Mouse (Mus musculus): ENCODE results near the gene Olfr1313. TPM values are rescaled to one million over a fixed set of nuclear protein-coding genes. Genes with fewer than 3 reads are reported as not detected.
"Not testable (repeated sequence)": the region's sequence is repeated elsewhere in the genome, so short reads cannot be mapped to it uniquely, and the experiment has no call there.

Olfr1313 gene
- polyA plus RNA-seq (2015; fragmentation: Nextera tagmentation; extraction: Ambion mirVana), result not detected in 2 replicates

- no peak within 1 kb of the TSS for H3K27ac ChIP-seq
- H3K4me2 ChIP-seq, result no peak within 1 kb of the TSS
- H3K9me3 ChIP-seq (replicated peaks), result no peaks in the 10 kb centered on the region
- H3K27me3 ChIP-seq, result no peaks in the 10 kb centered on the region
- H3K36me3 ChIP-seq, result no peaks in the 10 kb centered on the region
- no peaks in the 10 kb centered on the region for H3K4me1 ChIP-seq (replicated peaks)
- no peak for DNase-seq
- no peak within 1 kb of the TSS for H3K9ac ChIP-seq
- no peak for ATAC-seq (ENCODE audit: low read depth)
- no peak within 1 kb of the TSS for H3K4me3 ChIP-seq (replicated peaks)
Measured at GRCm38 (mm10) chr2:112077743-112078142, at the start of gene Olfr1313. TSS of gene Olfr1313 (minus strand) at chr2:112077843.

DNA sequence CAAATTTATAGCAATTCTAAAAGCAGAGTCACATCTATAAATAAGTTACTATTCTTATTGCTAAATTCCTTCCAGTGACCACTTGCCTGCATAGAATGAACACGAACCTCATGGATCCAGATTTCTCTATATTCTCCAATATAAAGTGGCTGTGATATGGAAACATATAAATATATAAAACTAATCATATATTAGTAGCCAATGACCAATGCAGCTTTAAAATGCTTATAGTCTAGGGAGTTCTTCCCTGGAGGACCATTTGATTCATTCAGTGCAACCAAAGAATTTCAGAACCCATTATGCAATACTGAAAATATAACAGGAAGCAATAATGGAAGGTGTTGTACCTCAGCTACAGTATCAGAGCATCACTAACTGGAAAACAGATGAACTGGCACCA, 37.7 kb upstream of the Olfr1313 start, which contains the start of gene Olfr1315-ps1:
Gene Olfr1315-ps1 (minus strand): TSS at position 101 of the 400 bp plus-strand sequence.
- H3K4me2 ChIP-seq, result no peak within 1 kb of the TSS
- no peak within 1 kb of the TSS for H3K9ac ChIP-seq
- no peak within 1 kb of the TSS for H3K4me3 ChIP-seq (replicated peaks)
- H3K27ac ChIP-seq, result no peak within 1 kb of the TSS
- no peaks in the 10 kb centered on the region for H3K27me3 ChIP-seq
- no peaks in the 10 kb centered on the region for H3K9me3 ChIP-seq (replicated peaks)
- no peak for DNase-seq
- H3K36me3 ChIP-seq, result no peaks in the 10 kb centered on the region
- 42% methylated on average over 1 of the region's 1 CpGs for WGBS (ENCODE audit: insufficient replicate concordance)
- H3K4me1 ChIP-seq (replicated peaks), result no peaks in the 10 kb centered on the region
- no peak for ATAC-seq (ENCODE audit: low read depth)

DNA sequence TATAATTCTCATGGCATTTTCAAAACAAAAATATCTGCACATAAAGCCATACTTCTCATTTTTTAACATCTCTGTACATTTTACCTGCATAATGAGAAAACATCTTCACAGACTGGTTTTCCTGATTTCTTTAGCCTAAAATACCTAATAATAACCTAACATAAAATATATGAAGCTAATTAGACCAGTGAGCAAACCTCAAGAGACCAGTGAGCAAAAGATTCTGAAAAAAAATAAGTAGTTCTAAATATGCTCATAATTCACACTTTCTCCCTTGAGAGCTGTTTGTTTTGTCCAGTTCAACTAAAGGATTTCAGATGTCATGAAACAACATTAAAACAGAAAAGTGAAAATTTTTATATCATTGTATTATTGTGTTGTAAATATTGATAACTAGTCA, 19.0 kb upstream of the Olfr1313 start, which contains the start of gene Olfr1314:
Gene Olfr1314 (minus strand): TSS at position 101 of the 400 bp plus-strand sequence.
- H3K9ac ChIP-seq, result no peak within 1 kb of the TSS
- no peak within 1 kb of the TSS for H3K27ac ChIP-seq
- no peaks in the 10 kb centered on the region for H3K9me3 ChIP-seq (replicated peaks)
- no peaks in the 10 kb centered on the region for H3K4me1 ChIP-seq (replicated peaks)
- no peaks in the 10 kb centered on the region for H3K36me3 ChIP-seq
- ATAC-seq (ENCODE audit: low read depth), result no peak
- no peak within 1 kb of the TSS for H3K4me2 ChIP-seq
- no peak within 1 kb of the TSS for H3K4me3 ChIP-seq (replicated peaks)
- DNase-seq, result no peak
- H3K27me3 ChIP-seq, result no peaks in the 10 kb centered on the region

- Histone ChIP-seq H3K4me2 (no peak within 1 kb of the TSS), H3K36me3 (no peaks in the 10 kb centered on the region), H3K27me3 (no peaks in the 10 kb centered on the region), H3K27ac (no peak within 1 kb of the TSS), H3K4me1 (replicated peaks) (no peaks in the 10 kb centered on the region), H3K9me3 (replicated peaks) (no peaks in the 10 kb centered on the region), H3K9ac (no peak within 1 kb of the TSS), H3K4me3 (replicated peaks) (no peak within 1 kb of the TSS)
- ATAC-seq (ENCODE audit: low read depth), result no peak
- 15% methylated on average over 1 of the region's 1 CpGs for WGBS (ENCODE audit: insufficient replicate concordance)
- DNase-seq, result no peak
Measured at GRCm38 (mm10) chr2:112050138-112050537, 27.5 kb downstream of the Olfr1313 start, which contains the start of gene Olfr1312. TSS of gene Olfr1312 (minus strand) at chr2:112050238.

DNA sequence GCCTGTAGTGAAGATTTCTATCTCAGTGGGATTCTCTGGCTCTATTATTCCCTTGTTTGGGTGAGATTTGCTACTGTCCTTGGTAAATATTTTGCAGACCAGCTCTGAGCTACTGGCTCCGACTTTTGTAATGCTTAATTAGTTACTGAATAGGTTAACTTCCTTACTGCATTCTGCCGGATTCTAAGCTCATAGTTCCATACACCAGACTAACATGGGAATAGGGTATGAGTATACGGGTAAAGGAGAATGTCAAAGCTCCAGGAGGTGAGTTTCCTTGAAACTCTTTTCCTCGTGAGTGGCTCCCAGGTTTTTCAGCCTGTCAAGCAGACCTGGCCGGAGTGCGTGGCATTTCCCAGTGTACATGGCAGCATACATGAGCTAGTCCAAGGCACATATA, 50.7 kb downstream of the Olfr1313 start:
- H3K4me1 ChIP-seq (replicated peaks); H3K9me3 ChIP-seq (replicated peaks); H3K9ac ChIP-seq; ATAC-seq (ENCODE audit: low read depth); H3K4me2 ChIP-seq; H3K36me3 ChIP-seq; DNase-seq; H3K4me3 ChIP-seq (replicated peaks); H3K27me3 ChIP-seq; H3K27ac ChIP-seq: not testable (repeated sequence)
- 39% methylated on average over 6 of the region's 6 CpGs for WGBS (ENCODE audit: insufficient replicate concordance)

DNA sequence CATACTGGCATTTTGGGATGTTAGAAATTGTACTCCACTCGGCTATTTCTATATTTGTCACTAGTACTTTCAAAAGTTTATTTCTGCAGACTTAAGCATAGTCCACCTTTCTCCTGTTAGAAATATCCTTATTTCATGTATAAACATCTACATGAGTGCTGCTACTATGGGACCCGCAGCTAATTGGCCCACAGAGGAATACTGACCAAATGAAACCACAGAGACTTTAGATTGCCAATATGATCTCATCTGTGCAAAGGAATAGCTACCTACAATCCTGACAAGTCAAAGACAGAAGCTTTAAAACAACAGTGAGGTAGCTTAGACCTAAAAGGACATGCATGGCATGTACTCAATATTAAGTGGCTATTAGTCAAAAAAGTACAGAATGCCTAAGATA, 53.3 kb downstream of the Olfr1313 start, which contains the start of gene Olfr1311:
Gene Olfr1311 (minus strand): TSS at position 101 of the 400 bp plus-strand sequence.
- H3K9ac ChIP-seq, result no peak within 1 kb of the TSS
- no peak within 1 kb of the TSS for H3K4me3 ChIP-seq (replicated peaks)
- ATAC-seq (ENCODE audit: low read depth) (no peak), DNase-seq (no peak)
- 61% methylated on average over 2 of the region's 2 CpGs for WGBS (ENCODE audit: insufficient replicate concordance)
- no peaks in the 10 kb centered on the region for H3K4me1 ChIP-seq (replicated peaks)
- no peak within 1 kb of the TSS for H3K27ac ChIP-seq
- H3K27me3 ChIP-seq, result no peaks in the 10 kb centered on the region
- H3K4me2 ChIP-seq, result no peak within 1 kb of the TSS
- no peaks in the 10 kb centered on the region for H3K36me3 ChIP-seq
- H3K9me3 ChIP-seq (replicated peaks), result no peaks in the 10 kb centered on the region

Other genes with a start within 250 kb of the Olfr1313 start
- not detected in 2 replicates for gene Olfr1305, start 200.7 kb downstream of the Olfr1313 start, polyA plus RNA-seq (2015; fragmentation: Nextera tagmentation; extraction: Ambion mirVana)
- gene Olfr1306, start 161.6 kb downstream of the Olfr1313 start, polyA plus RNA-seq (2015; fragmentation: Nextera tagmentation; extraction: Ambion mirVana), result not detected in 2 replicates
- gene Olfr1307, start 128.4 kb downstream of the Olfr1313 start, polyA plus RNA-seq (2015; fragmentation: Nextera tagmentation; extraction: Ambion mirVana), result not detected in 2 replicates
- not detected in 2 replicates for gene Olfr1308, start 112.9 kb downstream of the Olfr1313 start, polyA plus RNA-seq (2015; fragmentation: Nextera tagmentation; extraction: Ambion mirVana)
- gene Olfr1309, start 87.6 kb downstream of the Olfr1313 start, polyA plus RNA-seq (2015; fragmentation: Nextera tagmentation; extraction: Ambion mirVana), result not detected in 2 replicates
- not detected in 2 replicates for gene Olfr1310, start 65.1 kb downstream of the Olfr1313 start, polyA plus RNA-seq (2015; fragmentation: Nextera tagmentation; extraction: Ambion mirVana)
- gene Olfr1311, start 53.4 kb downstream of the Olfr1313 start, polyA plus RNA-seq (2015; fragmentation: Nextera tagmentation; extraction: Ambion mirVana), result not detected in 2 replicates
- gene Olfr1312, start 27.6 kb downstream of the Olfr1313 start, polyA plus RNA-seq (2015; fragmentation: Nextera tagmentation; extraction: Ambion mirVana), result not detected in 2 replicates
- gene Olfr1314, start 18.9 kb upstream of the Olfr1313 start, polyA plus RNA-seq (2015; fragmentation: Nextera tagmentation; extraction: Ambion mirVana), result not detected in 2 replicates
- not detected in 2 replicates for gene Olfr1315-ps1, start 37.6 kb upstream of the Olfr1313 start, polyA plus RNA-seq (2015; fragmentation: Nextera tagmentation; extraction: Ambion mirVana)
- gene Olfr1316, start 57.1 kb upstream of the Olfr1313 start, polyA plus RNA-seq (2015; fragmentation: Nextera tagmentation; extraction: Ambion mirVana), result not detected in 2 replicates
- not detected in 2 replicates for gene Olfr1317, start 62.5 kb upstream of the Olfr1313 start, polyA plus RNA-seq (2015; fragmentation: Nextera tagmentation; extraction: Ambion mirVana)
- gene Olfr1318, start 76.4 kb upstream of the Olfr1313 start, polyA plus RNA-seq (2015; fragmentation: Nextera tagmentation; extraction: Ambion mirVana), result not detected in 2 replicates
- gene Lpcat4, start 161.6 kb upstream of the Olfr1313 start, polyA plus RNA-seq (2015; fragmentation: Nextera tagmentation; extraction: Ambion mirVana), result 2.7 and 2.8 TPM in 2 replicates
- gene Nutm1, start 181.4 kb upstream of the Olfr1313 start, polyA plus RNA-seq (2015; fragmentation: Nextera tagmentation; extraction: Ambion mirVana), result not detected in 2 replicates
- gene Nop10, start 184.1 kb upstream of the Olfr1313 start, polyA plus RNA-seq (2015; fragmentation: Nextera tagmentation; extraction: Ambion mirVana), result 199 and 208 TPM in 2 replicates
- gene Slc12a6, start 188.0 kb upstream of the Olfr1313 start, polyA plus RNA-seq (2015; fragmentation: Nextera tagmentation; extraction: Ambion mirVana), result 3.6 and 3.9 TPM in 2 replicates
- gene Gm21985, start 188.5 kb upstream of the Olfr1313 start, polyA plus RNA-seq (2015; fragmentation: Nextera tagmentation; extraction: Ambion mirVana), result not detected in 2 replicates

All from liver, embryonic 13.5 days (tissue).